Mouse (Mus musculus): ENCODE results near the gene Il27ra. TPM values are rescaled to one million over a fixed set of nuclear protein-coding genes. Genes with fewer than 3 reads are reported as not detected.
A peak's percentile ranks its signal among the peaks of the same experiment; 100 is the strongest.
"Not testable (repeated sequence)": the region's sequence is repeated elsewhere in the genome, so short reads cannot be mapped to it uniquely, and the experiment has no call there.

The Il27ra gene
- polyA plus RNA-seq, 1 experiment from 2014 or later, result 0.69 TPM

DNA sequence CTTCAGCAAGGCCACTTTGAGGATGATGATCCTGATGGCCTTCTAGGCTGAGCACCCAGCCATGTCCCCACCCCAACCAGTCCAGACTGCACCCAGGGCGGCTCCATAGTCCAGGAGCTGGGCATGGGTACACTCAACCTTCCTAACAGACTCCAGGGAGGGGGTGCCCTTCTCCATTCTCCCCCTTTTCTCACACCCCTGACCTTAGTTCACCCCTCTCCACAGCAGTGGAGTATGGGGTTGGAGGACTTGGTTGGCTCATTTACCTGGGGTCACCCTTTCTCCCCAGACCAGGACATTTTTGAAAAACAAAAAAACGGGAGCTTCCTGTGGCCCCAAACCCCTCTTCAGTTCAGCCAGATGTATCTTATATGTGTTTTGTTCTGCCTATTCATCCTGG lies 42.6 kb downstream of the Il27ra start:
- ATAC-seq (ENCODE audit: low FRiP score, low read depth), result no peak
- Histone ChIP-seq H3K4me1 (replicated peaks) (peaks cover 40% of the 10 kb centered on the region), H3K9ac (no peak overlapping the region), H3K4me2 (peak overlapping the region; percentile 92; the same call in 1 of the 2 replicates), H3K27me3 (peaks cover 17% of the 10 kb centered on the region), H3K27ac (replicated peaks) (no peak overlapping the region), H3K9me3 (no peaks in the 10 kb centered on the region), H3K36me3 (peaks cover 3% of the 10 kb centered on the region; the same call in 1 of the 2 replicates), H3K4me3 (0 out of 2 replicates have a peak overlapping the region, but pooled peaks have one; percentile 79)
- WGBS, result 93% methylated on average over 2 of the region's 2 CpGs

DNA sequence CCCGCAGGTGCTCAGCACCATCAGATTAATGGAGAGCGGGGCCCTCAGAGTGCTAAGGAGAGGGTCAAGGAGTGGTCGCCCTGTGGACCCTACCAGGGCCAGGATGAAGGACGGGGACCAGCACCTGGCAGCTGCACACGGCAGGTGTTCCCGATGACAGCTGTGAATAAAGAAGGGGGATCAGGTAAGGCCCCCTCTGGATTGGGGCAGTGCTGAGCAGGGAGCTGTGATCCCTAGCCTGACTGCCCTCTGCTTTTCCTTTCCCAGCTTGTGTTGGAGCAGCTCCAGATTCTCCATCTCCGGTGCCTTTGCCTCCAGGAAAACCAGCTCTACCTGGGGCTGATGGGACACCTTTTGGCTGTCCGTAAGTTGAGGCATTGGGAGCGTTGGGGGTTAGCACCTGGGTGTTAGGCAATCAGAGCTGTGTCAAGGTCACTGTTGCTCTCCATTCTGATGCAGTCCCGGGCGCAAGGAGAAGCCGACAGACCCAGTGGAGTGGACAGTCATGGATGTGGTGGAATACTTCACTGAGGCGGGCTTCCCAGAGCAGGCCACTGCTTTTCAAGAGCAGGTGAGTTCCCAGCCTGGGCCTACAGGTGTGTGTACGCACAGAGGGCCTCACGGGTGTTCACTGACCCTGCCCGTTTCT lies 43.2 kb downstream of the Il27ra start:
- 73% methylated on average over 16 of the region's 16 CpGs for WGBS
- peak overlapping the region; percentile 92 for H3K4me2 ChIP-seq
- H3K9ac ChIP-seq, result peak overlapping the region; percentile 71
- H3K4me3 ChIP-seq, result peak overlapping the region; percentile 79
- ATAC-seq (ENCODE audit: low FRiP score, low read depth), result no peak
- peaks cover 37% of the 10 kb centered on the region for H3K4me1 ChIP-seq (replicated peaks)
- peaks cover 17% of the 10 kb centered on the region for H3K27me3 ChIP-seq
- H3K27ac ChIP-seq (replicated peaks), result no peak overlapping the region
- H3K36me3 ChIP-seq, result peaks cover 9% of the 10 kb centered on the region
- no peaks in the 10 kb centered on the region for H3K9me3 ChIP-seq

DNA sequence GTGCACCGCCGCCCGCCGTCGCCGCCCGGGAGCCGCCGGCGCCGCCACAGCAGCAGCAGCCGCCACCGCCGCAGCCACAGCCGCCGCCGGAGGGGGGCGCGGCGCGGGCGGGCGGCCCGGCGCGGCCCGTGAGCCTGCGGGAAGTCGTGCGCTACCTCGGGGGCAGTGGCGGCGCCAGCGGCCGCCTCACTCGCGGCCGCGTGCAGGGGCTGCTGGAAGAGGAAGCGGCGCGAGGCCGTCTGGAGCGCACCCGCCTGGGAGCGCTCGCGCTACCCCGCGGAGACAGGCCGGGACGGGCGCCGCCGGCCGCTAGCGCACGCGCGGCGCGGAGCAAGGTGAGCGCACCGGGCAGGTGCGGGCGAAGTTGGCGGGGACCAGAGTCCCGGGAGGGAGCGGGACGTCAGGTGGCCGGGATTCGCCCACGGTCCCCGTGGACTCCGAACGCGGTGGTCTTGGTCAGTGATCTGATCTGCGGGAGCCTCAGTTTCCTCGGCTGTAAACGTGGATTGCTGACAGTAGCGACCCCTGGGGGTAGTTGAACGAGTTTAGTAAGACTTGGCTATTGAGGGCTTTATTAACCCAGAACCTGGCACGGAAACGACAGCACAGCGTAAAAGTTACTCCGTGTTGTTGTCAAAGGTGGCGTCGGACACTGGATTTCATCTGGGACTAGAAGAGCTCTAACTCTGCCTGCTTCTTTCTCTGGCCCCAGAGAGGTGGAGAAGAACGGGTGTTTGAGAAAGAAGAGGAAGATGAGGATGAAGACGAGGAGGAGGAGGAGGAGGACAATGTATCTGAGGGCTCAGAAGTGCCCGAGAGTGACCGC lies 43.9 kb downstream of the Il27ra start:
- Histone ChIP-seq H3K4me2 (peak overlapping the region; percentile 92), H3K4me1 (replicated peaks) (peaks cover 31% of the 10 kb centered on the region), H3K9ac (peak overlapping the region; percentile 71), H3K27me3 (peaks cover 17% of the 10 kb centered on the region), H3K9me3 (no peaks in the 10 kb centered on the region), H3K27ac (replicated peaks) (peak overlapping the region; percentile 86), H3K36me3 (peaks cover 13% of the 10 kb centered on the region), H3K4me3 (peak overlapping the region; percentile 79)
- ATAC-seq (ENCODE audit: low FRiP score, low read depth), result peak; percentile 6; the same call in 1 of the 2 replicates
- WGBS, result under 1% methylated on average over 89 of the region's 92 CpGs

DNA sequence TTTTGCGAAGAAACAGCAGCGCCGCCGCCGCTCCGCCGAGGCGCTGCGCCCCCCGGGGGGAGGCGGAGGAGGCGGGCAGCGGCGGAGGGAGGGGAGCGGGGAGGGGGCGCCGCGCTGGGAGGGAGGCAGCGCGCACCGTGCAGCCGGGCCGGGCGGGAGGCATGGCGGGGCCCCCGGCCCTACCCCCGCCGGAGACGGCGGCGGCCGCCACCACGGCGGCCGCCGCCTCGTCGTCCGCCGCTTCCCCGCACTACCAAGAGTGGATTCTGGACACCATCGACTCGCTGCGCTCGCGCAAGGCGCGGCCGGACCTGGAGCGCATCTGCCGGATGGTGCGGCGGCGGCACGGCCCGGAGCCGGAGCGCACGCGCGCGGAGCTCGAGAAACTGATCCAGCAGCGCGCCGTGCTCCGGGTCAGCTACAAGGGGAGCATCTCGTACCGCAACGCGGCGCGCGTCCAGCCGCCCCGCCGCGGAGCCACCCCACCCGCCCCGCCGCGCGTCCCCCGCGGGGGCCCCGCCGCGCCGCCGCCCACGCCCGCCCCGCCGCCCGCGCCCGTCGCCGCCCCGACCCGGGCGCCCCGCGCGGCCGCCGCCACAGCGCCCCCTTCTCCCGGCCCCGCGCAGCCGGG lies 44.8 kb downstream of the Il27ra start, which contains the start of gene Samd1:
Gene Samd1, plus strand, starts transcription at position 162 of the 631 bp plus-strand sequence.
- Histone ChIP-seq H3K9ac (peak within 1 kb of the TSS; percentile 81), H3K4me2 (peak within 1 kb of the TSS; percentile 92), H3K27me3 (peaks cover 14% of the 10 kb centered on the region), H3K36me3 (peaks cover 15% of the 10 kb centered on the region), H3K27ac (replicated peaks) (peak within 1 kb of the TSS; percentile 91), H3K4me1 (replicated peaks) (peaks cover 31% of the 10 kb centered on the region), H3K4me3 (peak within 1 kb of the TSS; percentile 79), H3K9me3 (no peaks in the 10 kb centered on the region)
- under 1% methylated on average over 41 of the region's 112 CpGs for WGBS
- no peak for ATAC-seq (ENCODE audit: low FRiP score, low read depth)

DNA sequence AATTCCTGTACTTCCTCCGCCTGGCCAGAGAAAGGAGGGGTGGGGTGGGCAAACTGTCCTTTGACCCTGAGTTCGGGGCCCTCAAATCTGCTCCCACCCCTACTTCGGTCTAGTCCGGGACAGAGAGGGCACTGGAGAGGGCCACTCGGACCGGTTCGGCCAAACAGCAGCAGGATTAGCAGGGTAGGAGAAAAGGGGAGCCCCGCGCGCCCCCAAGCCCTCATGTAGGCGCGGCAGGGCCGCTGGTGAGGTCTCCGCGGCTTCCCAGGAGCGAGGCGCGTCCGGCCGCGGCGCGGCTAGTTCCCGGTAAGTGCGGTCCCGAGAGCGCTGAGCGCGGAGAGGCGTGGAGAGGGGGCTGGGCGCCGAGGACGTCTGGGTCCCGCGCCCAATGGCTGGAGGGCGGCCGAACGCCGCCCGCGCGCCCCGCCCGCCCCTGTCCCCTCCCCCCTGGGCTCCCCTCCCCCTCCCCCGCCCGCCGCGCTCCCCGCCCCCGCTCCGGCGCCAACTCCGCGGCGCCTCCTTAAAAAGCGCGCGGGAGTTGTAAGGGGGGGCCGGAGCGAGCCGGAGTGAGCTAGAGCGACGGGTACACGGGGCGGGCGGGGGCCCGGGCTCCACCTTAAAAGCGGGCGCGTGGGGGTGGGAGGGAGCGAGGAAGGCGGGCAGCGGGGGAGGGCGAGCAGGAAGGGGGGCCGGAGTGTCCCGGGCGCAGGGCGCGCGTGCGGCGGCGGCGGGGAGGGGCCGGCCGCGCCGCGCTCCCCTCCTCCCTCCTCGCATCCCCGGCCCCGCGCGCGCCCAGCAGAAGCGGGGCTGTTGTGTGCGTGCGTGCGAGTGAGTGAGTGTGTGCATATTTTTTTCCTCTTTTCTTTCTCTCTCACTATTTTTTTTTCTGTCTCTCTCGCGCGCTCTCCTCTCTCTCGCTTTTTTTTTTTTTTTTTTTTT lies 45.6 kb downstream of the Il27ra start:
- peak; percentile 73 for ATAC-seq (ENCODE audit: low FRiP score, low read depth)
- peaks cover 31% of the 10 kb centered on the region for H3K4me1 ChIP-seq (replicated peaks)
- no peaks in the 10 kb centered on the region for H3K9me3 ChIP-seq
- peak overlapping the region; percentile 91 for H3K27ac ChIP-seq (replicated peaks)
- under 1% methylated on average over 51 of the region's 103 CpGs for WGBS
- peak overlapping the region; percentile 74 for H3K4me3 ChIP-seq
- H3K36me3 ChIP-seq, result peaks cover 22% of the 10 kb centered on the region
- peak overlapping the region; percentile 81 for H3K9ac ChIP-seq
- peaks cover 14% of the 10 kb centered on the region for H3K27me3 ChIP-seq
- H3K4me2 ChIP-seq, result peak overlapping the region; percentile 92

DNA sequence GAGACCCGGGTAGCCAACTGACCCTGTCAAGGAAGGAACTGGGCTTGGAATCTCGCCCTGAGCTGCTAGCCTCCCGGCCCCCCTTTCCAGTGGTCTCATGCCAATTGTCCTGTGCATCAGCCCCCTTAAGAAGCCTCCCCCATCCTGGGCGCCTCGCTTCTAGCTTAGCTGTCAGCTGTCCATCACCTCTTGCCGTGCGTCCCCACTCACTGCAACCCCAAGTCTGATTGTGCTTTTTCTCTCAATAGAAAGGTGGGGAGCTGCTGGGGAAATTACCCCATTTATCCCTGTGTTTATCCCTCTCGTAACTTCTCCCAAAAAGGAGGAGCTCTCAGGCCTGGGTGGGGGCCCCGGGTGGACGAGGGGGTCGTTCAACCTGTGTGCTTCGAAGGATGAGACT lies 46.4 kb downstream of the Il27ra start:
- Histone ChIP-seq H3K27me3 (peaks cover 6% of the 10 kb centered on the region), H3K4me1 (replicated peaks) (peaks cover 25% of the 10 kb centered on the region), H3K4me2 (peak overlapping the region; percentile 92), H3K4me3 (peak overlapping the region; percentile 74; the same call in 1 of the 2 replicates), H3K9me3 (no peaks in the 10 kb centered on the region), H3K27ac (replicated peaks) (no peak overlapping the region), H3K9ac (peak overlapping the region; percentile 81; the same call in 1 of the 2 replicates), H3K36me3 (peaks cover 29% of the 10 kb centered on the region)
- WGBS, result 15% methylated on average over 12 of the region's 12 CpGs
- no peak; the same call in 1 of the 2 replicates for ATAC-seq (ENCODE audit: low FRiP score, low read depth)

DNA sequence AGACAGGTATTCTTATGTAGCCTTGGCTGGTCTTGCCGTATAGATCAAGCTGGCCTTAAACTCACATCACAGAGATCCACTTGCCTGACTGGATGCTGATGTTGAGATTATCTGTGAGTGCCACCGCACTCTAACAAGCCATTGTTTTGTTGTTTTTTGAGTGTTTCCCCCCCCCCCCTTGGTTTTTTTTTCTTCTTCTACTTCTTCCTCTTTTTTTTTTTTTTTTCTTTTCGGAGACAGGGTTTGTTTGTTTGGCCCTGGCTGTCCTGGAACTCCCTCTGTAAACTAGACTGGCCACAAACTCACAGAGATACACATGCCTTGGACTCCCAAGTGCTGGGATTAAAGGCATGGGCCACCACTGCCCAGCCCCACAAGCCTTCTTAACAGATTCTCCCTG lies 48.4 kb downstream of the Il27ra start:
- no peak for ATAC-seq (ENCODE audit: low FRiP score, low read depth)
- peaks cover 47% of the 10 kb centered on the region for H3K36me3 ChIP-seq
- peaks cover 17% of the 10 kb centered on the region for H3K4me1 ChIP-seq (replicated peaks)
- WGBS, result 92% methylated on average over 3 of the region's 3 CpGs
- no peak overlapping the region for H3K4me3 ChIP-seq
- no peak overlapping the region for H3K4me2 ChIP-seq
- H3K9ac ChIP-seq, result no peak overlapping the region
- H3K27me3 ChIP-seq, result no peaks in the 10 kb centered on the region
- no peak overlapping the region for H3K27ac ChIP-seq (replicated peaks)
- H3K9me3 ChIP-seq, result no peaks in the 10 kb centered on the region

DNA sequence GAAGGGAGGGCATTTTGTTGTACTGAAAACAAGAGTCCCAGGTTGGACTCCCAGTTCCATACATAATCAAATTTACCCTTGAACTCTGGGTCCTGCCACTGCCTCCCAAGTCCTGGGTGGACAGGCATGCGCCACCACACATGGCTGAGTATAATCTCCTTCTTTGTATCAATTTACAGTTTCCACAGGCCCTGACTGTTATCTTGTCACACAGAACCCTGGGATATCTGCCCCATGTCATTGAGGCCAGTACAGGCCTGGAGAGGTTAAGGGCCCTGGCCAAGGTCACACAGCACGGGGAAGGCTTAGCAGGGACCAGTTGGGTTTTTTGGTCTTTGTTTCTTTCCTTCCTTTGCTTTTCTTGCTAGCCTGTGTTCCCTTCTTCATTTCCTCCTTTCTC lies 49.9 kb downstream of the Il27ra start:
- Histone ChIP-seq H3K27me3 (no peaks in the 10 kb centered on the region), H3K4me2 (no peak overlapping the region), H3K4me1 (replicated peaks) (peaks cover 9% of the 10 kb centered on the region), H3K9me3 (no peaks in the 10 kb centered on the region), H3K36me3 (peaks cover 60% of the 10 kb centered on the region), H3K27ac (replicated peaks) (no peak overlapping the region), H3K9ac (no peak overlapping the region), H3K4me3 (no peak overlapping the region)
- 83% methylated on average over 2 of the region's 2 CpGs for WGBS
- ATAC-seq (ENCODE audit: low FRiP score, low read depth), result no peak

DNA sequence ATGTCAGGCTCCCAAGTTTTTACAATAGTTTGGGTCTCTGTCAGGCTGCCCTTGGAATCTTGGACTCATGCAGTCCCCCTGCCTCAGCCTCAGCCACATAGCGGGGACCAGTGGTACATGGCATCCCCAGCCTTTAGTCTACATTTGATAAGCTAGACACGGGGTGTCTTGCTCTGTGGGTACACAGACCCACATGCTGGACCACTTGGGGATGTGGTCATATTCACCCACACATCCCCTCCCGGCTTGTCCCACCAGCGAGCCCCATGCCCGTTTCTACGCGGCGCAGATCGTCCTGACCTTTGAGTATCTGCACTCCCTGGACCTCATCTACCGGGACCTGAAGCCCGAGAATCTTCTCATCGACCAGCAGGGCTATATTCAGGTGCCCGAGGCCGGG lies 52.2 kb downstream of the Il27ra start:
- Histone ChIP-seq H3K27me3 (no peaks in the 10 kb centered on the region), H3K4me2 (no peak overlapping the region), H3K4me1 (replicated peaks) (no peaks in the 10 kb centered on the region), H3K9me3 (no peaks in the 10 kb centered on the region), H3K4me3 (no peak overlapping the region), H3K27ac (replicated peaks) (no peak overlapping the region), H3K36me3 (peaks cover 81% of the 10 kb centered on the region), H3K9ac (no peak overlapping the region)
- ATAC-seq (ENCODE audit: low FRiP score, low read depth), result no peak
- WGBS, result 94% methylated on average over 14 of the region's 14 CpGs

DNA sequence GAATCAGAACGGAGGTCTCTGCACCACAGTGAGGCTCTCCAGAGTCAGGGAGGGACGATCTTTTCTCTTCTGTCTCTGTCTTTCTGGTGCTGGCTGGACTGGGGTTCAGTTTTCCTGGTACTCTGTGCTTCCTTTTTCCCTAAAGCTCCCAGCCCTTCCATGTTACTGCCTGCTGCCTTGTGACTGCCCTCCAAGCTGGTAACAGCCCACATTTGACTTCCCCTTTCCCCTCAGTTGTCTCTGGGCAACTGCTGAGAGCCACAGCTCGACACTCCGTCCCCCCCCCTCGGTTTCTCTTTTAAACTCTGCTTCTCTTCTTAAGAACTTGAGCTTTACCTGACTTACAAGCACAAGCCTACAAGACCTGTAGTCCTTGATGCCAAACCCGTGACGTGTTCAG lies 53.1 kb downstream of the Il27ra start:
- no peak for ATAC-seq (ENCODE audit: low FRiP score, low read depth)
- H3K36me3 ChIP-seq, result peaks cover 80% of the 10 kb centered on the region
- H3K27ac ChIP-seq (replicated peaks), result no peak overlapping the region
- H3K4me1 ChIP-seq (replicated peaks), result no peaks in the 10 kb centered on the region
- H3K27me3 ChIP-seq, result no peaks in the 10 kb centered on the region
- H3K9me3 ChIP-seq, result no peaks in the 10 kb centered on the region
- H3K4me2 ChIP-seq, result no peak overlapping the region
- H3K9ac ChIP-seq, result no peak overlapping the region
- WGBS, result 92% methylated on average over 7 of the region's 7 CpGs
- H3K4me3 ChIP-seq, result no peak overlapping the region

DNA sequence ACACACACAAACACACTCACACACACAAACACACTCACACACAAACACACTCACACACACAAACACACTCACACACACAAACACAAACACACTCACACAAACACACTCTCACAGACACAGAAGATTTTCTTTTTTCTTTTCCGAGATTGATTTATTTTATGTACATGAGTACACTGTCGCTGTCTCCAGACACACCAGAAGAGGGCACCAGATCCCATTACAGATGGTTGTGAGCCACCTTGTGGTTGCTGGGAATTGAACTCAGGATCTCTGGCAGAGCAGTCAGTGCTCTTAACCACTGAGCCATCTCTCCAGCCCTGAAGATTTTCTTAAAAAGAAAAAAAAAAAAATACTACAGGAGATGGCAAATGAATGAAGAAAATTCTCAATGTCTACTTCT lies 59.2 kb downstream of the Il27ra start:
- not testable (repeated sequence) for H3K4me3 ChIP-seq; H3K27ac ChIP-seq (replicated peaks); H3K4me2 ChIP-seq; H3K4me1 ChIP-seq (replicated peaks); H3K9ac ChIP-seq; H3K9me3 ChIP-seq; H3K27me3 ChIP-seq; ATAC-seq (ENCODE audit: low FRiP score, low read depth)
- 98% methylated on average over 2 of the region's 2 CpGs for WGBS
- H3K36me3 ChIP-seq, result peaks cover 73% of the 10 kb centered on the region

Data from hindbrain, embryonic 15.5 days (tissue).